Mouse (Mus musculus) small intestine, adult 2 months (tissue): ENCODE measurements at regions not wholly inside any gene's neighbourhood (a gene's known extent, or its start where the extent isn't known, plus 50 kb on each side); places are given as distances from the start of the nearest gene placed in this dataset.

Experiments used
- H3K27ac ChIP-seq: fragments of 200-500 bp; 2 replicates; pipeline ENCODE4 v1.5.1; 2012; ENCODE audit warnings: low read depth, low read length, control low read depth, inconsistent platforms; ENCODE audit not compliant: insufficient read depth
- H3K27me3 ChIP-seq: fragments of 200-500 bp; 2 replicates; pipeline ENCODE4 v1.6.1; 2012; ENCODE audit warnings: mild to moderate bottlenecking, moderate library complexity, low read length, inconsistent platforms; ENCODE audit not compliant: control insufficient read depth, insufficient read depth
- H3K36me3 ChIP-seq: fragments of 200-500 bp; 2 replicates; pipeline ENCODE4 v1.6.1; 2012; ENCODE audit warnings: mild to moderate bottlenecking, low read length, control low read depth, inconsistent platforms; ENCODE audit not compliant: control insufficient read depth, insufficient read depth
- H3K4me1 ChIP-seq: fragments of 200-500 bp; 2 replicates; pipeline ENCODE4 v1.6.1; 2012; ENCODE audit warnings: low read length, inconsistent platforms, mixed read lengths; ENCODE audit not compliant: control insufficient read depth, insufficient read depth, insufficient read length
- H3K4me3 ChIP-seq: fragments of 200-500 bp; 2 replicates; pipeline ENCODE4 v1.5.1; 2012; ENCODE audit warnings: low read depth, mild to moderate bottlenecking, control low read depth, inconsistent platforms, low read length, moderate library complexity
- CTCF ChIP-seq: fragments of 200-500 bp; IDR thresholded peaks from 2 replicates; pipeline ENCODE4 v1.5.1; 2012; ENCODE audit warnings: low read depth, mild to moderate bottlenecking, control low read depth, inconsistent platforms, low read length, moderate library complexity, mixed read lengths; ENCODE audit not compliant: insufficient replicate concordance, insufficient read length; ENCODE audit errors: extremely low read depth
- POLR2A ChIP-seq: fragments of 200-500 bp; IDR thresholded peaks from 2 replicates; pipeline ENCODE4 v1.6.1; 2012; ENCODE audit warnings: low read depth, mild to moderate bottlenecking, control low read depth, inconsistent platforms, low read length, moderate library complexity
- WGBS: fragments of 180-500 bp; shearing (Covaris S2); methylation state at CpG from one replicate; pipeline ENCODE4 v1.1.7; 2018; 5-methylcytosine and 5-hydroxymethylcytosine counted together

DNA sequence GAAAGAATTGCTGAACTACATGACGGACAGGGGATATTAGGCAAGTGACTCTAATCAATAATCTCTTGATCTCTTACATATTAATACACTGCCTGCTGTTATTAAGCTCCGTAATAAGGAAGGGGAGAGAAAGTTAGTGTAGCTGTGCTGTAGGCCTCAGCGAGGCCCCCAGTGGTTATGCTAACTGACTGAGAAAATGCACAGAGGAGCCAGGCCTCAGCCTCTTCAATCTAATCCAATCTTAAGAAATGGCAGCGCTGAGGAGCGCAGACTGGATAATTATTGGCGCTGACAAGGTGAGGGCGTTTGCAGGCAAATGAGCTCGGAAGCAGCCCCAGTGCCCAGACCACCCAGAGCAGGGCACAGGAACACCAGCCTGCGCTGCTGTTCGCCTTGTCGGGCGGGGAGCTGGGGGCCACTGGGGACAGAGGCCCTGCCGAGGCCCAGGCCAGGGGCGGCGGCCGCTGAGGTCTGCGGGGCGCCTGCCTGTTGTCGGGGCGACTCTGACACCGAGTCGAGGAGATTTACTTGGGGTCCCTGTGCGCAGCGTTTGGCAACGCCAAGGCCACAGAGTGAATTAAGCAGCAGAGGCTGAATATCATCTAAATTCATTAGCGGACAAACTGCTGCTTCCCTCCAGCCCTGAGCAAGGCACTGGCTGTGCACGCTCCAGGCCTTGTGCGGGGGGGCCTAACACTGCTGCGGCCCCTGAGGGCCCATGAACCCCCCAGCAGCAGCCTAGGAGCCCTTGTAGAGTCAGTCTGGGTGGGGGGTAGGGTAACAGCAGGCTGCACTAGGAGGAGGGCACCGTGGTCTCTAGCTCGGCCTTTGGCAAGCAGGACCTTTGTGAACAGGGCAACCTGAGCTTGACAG, 493.4 kb upstream of the Mki67 start:
- no peaks in the 10 kb centered on the region for H3K36me3 ChIP-seq
- no peak overlapping the region for H3K27ac ChIP-seq
- no peaks in the 10 kb centered on the region for H3K4me1 ChIP-seq
- H3K27me3 ChIP-seq = no peaks in the 10 kb centered on the region
- TF ChIP-seq CTCF (no peak), POLR2A (no peak)
- no peak overlapping the region for H3K4me3 ChIP-seq
- 72% methylated on average over 31 of the region's 31 CpGs for WGBS

GRCm38 (mm10) chr7:136212492-136212891, 496.3 kb upstream of the Mki67 start:
- Histone ChIP-seq H3K36me3 (no peaks in the 10 kb centered on the region), H3K4me3 (no peak overlapping the region), H3K4me1 (no peaks in the 10 kb centered on the region), H3K27me3 (no peaks in the 10 kb centered on the region), H3K27ac (no peak overlapping the region)
- WGBS = 51% methylated on average over 8 of the region's 8 CpGs
- TF ChIP-seq CTCF (no peak), POLR2A (no peak)

DNA sequence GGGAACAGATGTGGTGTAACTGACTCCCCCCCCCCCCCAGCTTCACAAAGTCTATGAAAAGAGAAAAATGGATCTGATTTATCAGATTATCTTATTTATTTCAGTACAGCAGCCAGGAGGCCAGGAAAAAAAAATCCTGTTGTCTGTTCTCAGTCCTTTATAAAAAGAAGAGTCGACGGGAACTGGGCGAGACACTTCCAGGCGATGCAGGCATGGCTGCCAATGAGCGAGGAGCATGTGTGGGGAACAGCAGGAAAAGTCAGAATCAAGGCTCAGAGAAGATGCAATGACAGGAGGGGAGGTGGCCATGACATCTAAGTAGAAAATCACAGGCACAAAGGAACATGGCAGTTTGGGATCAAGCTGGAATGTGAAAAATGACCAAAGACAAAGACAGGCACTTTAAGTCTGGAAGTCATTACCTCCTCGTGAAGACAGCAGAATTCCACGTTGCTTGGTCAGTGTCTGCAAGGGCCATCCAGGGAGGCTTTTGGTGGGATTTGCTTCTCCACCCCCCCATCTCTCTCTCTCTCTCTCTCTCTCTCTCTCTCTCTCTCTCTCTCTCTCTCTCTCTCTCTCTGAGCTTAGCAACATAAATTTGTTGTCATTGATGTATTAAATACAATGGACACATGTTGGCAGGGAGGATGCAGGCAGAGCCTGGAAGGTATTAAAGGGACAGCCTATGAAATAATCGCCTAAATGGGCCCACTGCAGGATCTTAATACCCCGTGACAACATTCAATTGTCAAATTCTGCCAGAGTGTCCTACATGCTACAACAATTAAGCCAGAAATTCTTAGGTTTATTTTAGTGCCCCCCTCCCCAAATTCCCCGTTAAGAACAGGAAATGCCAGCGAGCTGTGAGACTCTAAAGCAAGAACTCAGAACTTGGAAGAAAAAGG, 497.1 kb upstream of the Mki67 start:
- Histone ChIP-seq H3K4me3 (no peak overlapping the region), H3K27me3 (no peaks in the 10 kb centered on the region), H3K27ac (no peak overlapping the region), H3K36me3 (no peaks in the 10 kb centered on the region), H3K4me1 (no peaks in the 10 kb centered on the region)
- 73% methylated on average over 11 of the region's 11 CpGs for WGBS
- TF ChIP-seq POLR2A (no peak), CTCF (no peak)

- Histone ChIP-seq H3K27ac (no peak overlapping the region), H3K4me1 (no peaks in the 10 kb centered on the region), H3K27me3 (no peaks in the 10 kb centered on the region), H3K4me3 (no peak overlapping the region), H3K36me3 (no peaks in the 10 kb centered on the region)
- WGBS = 87% methylated on average over 3 of the region's 3 CpGs
- no peak for TF ChIP-seq CTCF
- TF ChIP-seq POLR2A = no peak
These were observed 497.8 kb upstream of the Mki67 start for GRCm38 (mm10) chr7:136213962-136214308.

DNA sequence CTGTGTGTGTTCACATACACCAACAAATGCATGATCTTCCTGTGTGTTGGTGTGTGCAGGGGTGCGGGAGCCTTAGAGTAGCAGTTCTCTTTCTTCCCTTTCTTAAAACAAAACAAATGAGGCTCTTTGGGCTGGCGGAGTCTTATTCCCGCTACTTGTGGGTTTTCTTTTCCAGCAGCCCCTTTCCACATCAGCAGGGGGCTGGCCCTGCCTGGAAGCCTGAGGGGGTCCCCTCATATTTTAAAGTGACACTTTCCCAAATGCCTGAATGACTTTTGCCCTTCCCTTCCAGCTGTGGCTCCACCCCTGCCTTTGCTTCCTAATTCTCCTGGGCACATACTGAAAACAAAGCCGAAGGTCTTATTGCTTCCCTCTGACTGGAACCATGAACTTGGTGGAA, 498.3 kb upstream of the Mki67 start:
- Histone ChIP-seq H3K4me3 (no peak overlapping the region), H3K4me1 (peaks cover 1% of the 10 kb centered on the region; the same call in 1 of the 2 replicates), H3K36me3 (no peaks in the 10 kb centered on the region), H3K27ac (no peak overlapping the region), H3K27me3 (no peaks in the 10 kb centered on the region)
- TF ChIP-seq CTCF = no peak
- TF ChIP-seq POLR2A = no peak
- WGBS = 80% methylated on average over 4 of the region's 4 CpGs

GRCm38 (mm10) chr7:136216734-136217133, 500.6 kb upstream of the Mki67 start:
- Histone ChIP-seq H3K27me3 (no peaks in the 10 kb centered on the region), H3K4me3 (no peak overlapping the region), H3K4me1 (peaks cover 4% of the 10 kb centered on the region; the same call in 1 of the 2 replicates), H3K36me3 (no peaks in the 10 kb centered on the region), H3K27ac (no peak overlapping the region)
- TF ChIP-seq CTCF = no peak
- no peak for TF ChIP-seq POLR2A
